Mouse (Mus musculus) bone marrow, adult 2 months (tissue): ENCODE results near the gene Pspn.

Experiments used
- CTCF ChIP-seq: fragments of 200-500 bp; IDR thresholded peaks from 2 replicates; pipeline ENCODE4 v1.5.1; 2011; ENCODE audit warnings: low read length, control low read depth; ENCODE audit not compliant: control insufficient read depth, insufficient read depth
- POLR2A ChIP-seq: fragments of 200-500 bp; IDR thresholded peaks from 2 replicates; pipeline ENCODE4 v1.6.1; 2011; ENCODE audit warnings: low read depth, mild to moderate bottlenecking, control low read depth, low read length, borderline replicate concordance; ENCODE audit not compliant: control insufficient read depth

GRCm38 (mm10) chr17:57027471-57027870, 27.7 kb upstream of the Pspn start:
- no peak for TF ChIP-seq CTCF
- TF ChIP-seq POLR2A, result no peak
